Mouse (Mus musculus) kidney, postnatal 0 days (tissue): ENCODE data around the gene Rbm15b. TPM values are rescaled to one million over a fixed set of nuclear protein-coding genes. Genes with fewer than 3 reads are reported as not detected.
A peak's percentile ranks its signal among the peaks of the same experiment; 100 is the strongest.

Source experiments
- ATAC-seq: fragments of 200-750 bp; cut with Nextera tagmentation; replicated peaks from 2 replicates; pipeline ENCODE4 v1.8.0; 2017; ENCODE audit warnings: low read depth, moderate number of reproducible peaks, moderate TSS enrichment, moderate library complexity; ENCODE audit not compliant: low FRiP score
- DNase-seq: peaks from one replicate; pipeline ENCODE4 v3.0.0-alpha.2; 2016; ENCODE audit warnings: low spot score
- H3K27ac ChIP-seq: fragments of 300-500 bp; sonication (generic); 2 replicates; pipeline ENCODE4 v1.5.1; 2014; ENCODE audit warnings: mild to moderate bottlenecking
- H3K27me3 ChIP-seq: fragments of 300-500 bp; sonication (generic); 2 replicates; pipeline ENCODE4 v1.6.1; 2014; ENCODE audit warnings: low read length, mixed read lengths; ENCODE audit not compliant: insufficient read depth
- H3K36me3 ChIP-seq: fragments of 300-500 bp; sonication (generic); 2 replicates; pipeline ENCODE4 v1.6.1; 2014; ENCODE audit warnings: low read length, mixed read lengths; ENCODE audit not compliant: insufficient read depth
- H3K4me1 ChIP-seq: fragments of 300-500 bp; sonication (generic); replicated peaks from 2 replicates; pipeline ENCODE4 v1.6.1; 2014; ENCODE audit warnings: antibody characterized with exemption, low read length, mixed read lengths; ENCODE audit not compliant: insufficient read depth
- H3K4me2 ChIP-seq: fragments of 300-500 bp; sonication (generic); 2 replicates; pipeline ENCODE4 v1.6.1; 2014; ENCODE audit warnings: mild to moderate bottlenecking, low read length, moderate library complexity, mixed read lengths
- H3K4me3 ChIP-seq: fragments of 300-500 bp; sonication (generic); replicated peaks from 2 replicates; pipeline ENCODE4 v1.5.1; 2014; ENCODE audit warnings: low read depth, low read length
- H3K9ac ChIP-seq: fragments of 300-500 bp; sonication (generic); 2 replicates; pipeline ENCODE4 v1.6.1; 2014; ENCODE audit warnings: low read depth, low read length
- H3K9me3 ChIP-seq: fragments of 300-500 bp; sonication (generic); replicated peaks from 2 replicates; pipeline ENCODE4 v1.6.1; 2016; ENCODE audit warnings: low read length, inconsistent platforms, mixed read lengths
- CTCF ChIP-seq: IDR thresholded peaks from 2 replicates; pipeline ENCODE4 v1.5.1; 2016; ENCODE audit warnings: antibody characterized with exemption, low read depth, mild to moderate bottlenecking, moderate library complexity
- WGBS: fragments of 180-500 bp; shearing (Covaris S2); extraction: QIAGEN DNeasy Blood & Tissue Kit; methylation state at CpG from one replicate; pipeline ENCODE4 v1.1.7; 2014; 5-methylcytosine and 5-hydroxymethylcytosine counted together
- polyA plus RNA-seq: library from polyadenylated mRNA; unstranded; fragments of >200 nt; fragmentation: Nextera tagmentation; extraction: Ambion mirVana; gene quantifications from 2 replicates; pipeline ENCODE4 v1.2.1, GENCODE M21; 2015

Rbm15b gene
- polyA plus RNA-seq, 1 experiment from 2014 or later, result 8.4 TPM

DNA sequence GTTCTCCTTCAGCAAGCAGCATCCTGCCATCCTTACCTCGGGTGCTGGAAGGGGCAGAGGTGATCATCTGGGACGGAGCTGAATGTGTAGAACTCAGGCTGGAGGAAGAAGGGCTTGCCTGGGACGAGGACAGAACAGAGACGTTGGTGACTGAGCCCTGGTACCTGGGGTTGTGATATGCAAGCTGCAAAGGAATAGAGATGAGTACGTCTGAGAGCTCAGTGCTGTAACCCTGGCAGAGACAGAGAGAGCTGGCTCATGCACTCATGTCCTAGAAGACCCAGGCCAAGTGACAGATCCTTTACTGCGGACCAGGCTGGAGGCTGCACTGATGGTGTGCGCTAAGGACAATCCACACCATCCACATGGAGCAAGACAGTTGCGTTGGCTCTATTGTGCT lies 19.4 kb upstream of the Rbm15b start:
- no peak for TF ChIP-seq CTCF
- 88% methylated on average over 8 of the region's 8 CpGs for WGBS
- H3K4me3 ChIP-seq, result no peak overlapping the region
- H3K9ac ChIP-seq, result no peak overlapping the region
- no peaks in the 10 kb centered on the region for H3K36me3 ChIP-seq
- ATAC-seq, result no peak
- DNase-seq, result no peak
- H3K4me2 ChIP-seq, result no peak overlapping the region
- H3K4me1 ChIP-seq, result no peaks in the 10 kb centered on the region
- no peaks in the 10 kb centered on the region for H3K9me3 ChIP-seq
- no peaks in the 10 kb centered on the region for H3K27me3 ChIP-seq
- no peak overlapping the region for H3K27ac ChIP-seq

DNA sequence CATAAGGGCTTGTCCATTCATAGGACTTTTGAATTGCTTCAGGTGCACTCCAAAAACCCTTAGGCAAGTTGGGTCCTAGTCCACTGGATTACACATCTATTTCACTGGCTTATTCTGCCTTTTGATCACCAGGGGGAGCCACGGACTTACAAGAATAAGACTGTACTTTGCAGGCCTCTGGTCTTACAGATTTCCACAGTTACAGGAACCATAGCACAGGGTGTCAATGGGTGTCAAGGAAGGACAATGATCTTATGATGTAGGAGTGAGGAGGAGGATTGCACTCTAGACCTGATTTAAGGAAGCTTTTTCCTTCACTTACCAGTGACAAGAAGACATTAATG lies 16.5 kb upstream of the Rbm15b start:
- H3K4me1 ChIP-seq, result no peaks in the 10 kb centered on the region
- H3K4me2 ChIP-seq, result no peak overlapping the region
- WGBS, result 15% methylated on average over 1 of the region's 1 CpGs
- no peaks in the 10 kb centered on the region for H3K27me3 ChIP-seq
- no peak overlapping the region for H3K4me3 ChIP-seq
- TF ChIP-seq CTCF, result peak; percentile 82
- no peak overlapping the region for H3K27ac ChIP-seq
- no peak overlapping the region for H3K9ac ChIP-seq
- 0 out of 2 replicates have a peak, but pooled peaks have one; percentile 17 for ATAC-seq
- no peaks in the 10 kb centered on the region for H3K36me3 ChIP-seq
- no peaks in the 10 kb centered on the region for H3K9me3 ChIP-seq
- peak; percentile 78 for DNase-seq

DNA sequence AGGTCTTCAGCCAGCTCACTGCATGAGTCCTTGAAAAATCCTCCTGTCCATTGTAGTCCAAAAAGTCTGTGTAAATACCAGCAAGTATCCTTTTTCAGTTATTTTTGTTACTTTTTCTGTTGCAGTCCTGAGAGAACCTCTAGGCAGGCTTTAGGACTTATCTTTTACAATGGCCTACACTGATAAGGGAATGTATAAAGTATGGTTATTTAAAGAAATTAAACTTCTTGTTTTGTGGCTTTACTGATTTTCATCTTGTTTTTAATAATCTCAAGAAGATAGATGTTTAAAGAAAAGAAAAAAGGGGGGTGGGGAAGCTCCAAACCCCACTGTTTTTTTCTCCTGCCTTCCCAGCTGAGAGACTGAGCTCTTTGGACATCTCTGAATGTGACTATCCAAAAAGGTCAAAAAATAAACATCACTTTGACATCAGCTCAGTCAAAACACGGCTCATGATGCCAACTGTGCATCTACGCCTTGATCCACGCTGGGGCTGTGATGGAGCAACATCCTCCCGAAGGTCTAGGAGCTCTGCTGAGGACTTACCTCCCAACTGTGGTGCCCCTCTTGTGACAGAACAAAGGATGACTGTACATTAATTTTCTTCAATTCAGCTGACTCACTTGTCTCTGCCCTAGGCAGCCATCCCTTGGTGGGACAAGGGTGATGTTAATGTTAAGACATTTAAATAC lies 16.0 kb upstream of the Rbm15b start:
- no peak overlapping the region for H3K4me2 ChIP-seq
- DNase-seq (no peak), ATAC-seq (no peak)
- H3K9me3 ChIP-seq, result no peaks in the 10 kb centered on the region
- no peak overlapping the region for H3K4me3 ChIP-seq
- no peak for TF ChIP-seq CTCF
- H3K27me3 ChIP-seq, result no peaks in the 10 kb centered on the region
- H3K36me3 ChIP-seq, result no peaks in the 10 kb centered on the region
- H3K4me1 ChIP-seq, result no peaks in the 10 kb centered on the region
- 88% methylated on average over 4 of the region's 4 CpGs for WGBS
- no peak overlapping the region for H3K27ac ChIP-seq
- H3K9ac ChIP-seq, result no peak overlapping the region

DNA sequence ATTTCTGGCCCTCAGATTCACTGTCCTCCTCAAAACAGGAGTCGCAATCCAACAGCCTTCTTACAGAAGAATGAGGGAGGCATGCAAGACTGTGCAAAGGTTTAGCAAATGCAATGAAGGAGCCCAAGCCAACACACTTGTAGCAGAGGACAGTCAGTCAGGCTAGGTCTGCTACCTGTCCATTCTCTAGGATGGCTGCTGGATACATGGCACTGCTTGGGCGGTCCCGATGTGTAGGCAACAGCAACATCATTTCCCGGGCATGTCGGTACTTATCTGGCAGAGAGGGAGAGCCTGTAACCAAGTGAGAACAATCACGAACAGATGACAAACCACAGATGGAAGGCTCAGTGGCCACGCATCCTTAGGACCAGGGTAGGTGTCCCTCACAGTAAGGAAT lies 14.4 kb upstream of the Rbm15b start:
- H3K4me1 ChIP-seq, result no peaks in the 10 kb centered on the region
- ATAC-seq (no peak), DNase-seq (no peak)
- no peak overlapping the region for H3K9ac ChIP-seq
- WGBS, result 88% methylated on average over 7 of the region's 7 CpGs
- no peaks in the 10 kb centered on the region for H3K9me3 ChIP-seq
- H3K36me3 ChIP-seq, result no peaks in the 10 kb centered on the region
- H3K4me3 ChIP-seq, result no peak overlapping the region
- TF ChIP-seq CTCF, result no peak
- H3K27me3 ChIP-seq, result no peaks in the 10 kb centered on the region
- no peak overlapping the region for H3K4me2 ChIP-seq
- H3K27ac ChIP-seq, result no peak overlapping the region

DNA sequence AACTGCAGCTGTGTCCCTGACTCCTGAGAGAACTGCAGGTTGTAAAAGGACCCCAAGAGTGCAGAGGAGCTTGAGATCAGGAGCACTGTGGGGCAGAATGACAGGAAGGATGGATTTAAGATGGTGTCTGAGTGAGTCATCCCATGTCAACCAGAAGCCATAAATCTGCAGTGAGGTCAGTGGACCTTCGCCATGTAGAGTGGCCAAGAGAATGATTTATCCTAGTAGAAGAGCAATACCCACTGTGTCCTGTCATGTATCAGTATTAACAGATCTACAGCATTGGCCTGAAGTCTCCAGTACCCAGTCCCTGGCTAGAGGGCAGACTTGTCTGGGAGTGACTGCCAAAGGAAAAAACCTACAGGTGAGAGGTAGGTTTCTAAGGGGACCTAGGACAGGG lies 11.7 kb upstream of the Rbm15b start:
- H3K4me3 ChIP-seq, result no peak overlapping the region
- DNase-seq, result no peak
- ATAC-seq, result no peak
- WGBS, result 38% methylated on average over 1 of the region's 1 CpGs
- no peaks in the 10 kb centered on the region for H3K27me3 ChIP-seq
- H3K9me3 ChIP-seq, result no peaks in the 10 kb centered on the region
- no peak overlapping the region for H3K9ac ChIP-seq
- H3K4me2 ChIP-seq, result no peak overlapping the region
- no peaks in the 10 kb centered on the region for H3K4me1 ChIP-seq
- H3K36me3 ChIP-seq, result no peaks in the 10 kb centered on the region
- no peak for TF ChIP-seq CTCF
- H3K27ac ChIP-seq, result no peak overlapping the region

DNA sequence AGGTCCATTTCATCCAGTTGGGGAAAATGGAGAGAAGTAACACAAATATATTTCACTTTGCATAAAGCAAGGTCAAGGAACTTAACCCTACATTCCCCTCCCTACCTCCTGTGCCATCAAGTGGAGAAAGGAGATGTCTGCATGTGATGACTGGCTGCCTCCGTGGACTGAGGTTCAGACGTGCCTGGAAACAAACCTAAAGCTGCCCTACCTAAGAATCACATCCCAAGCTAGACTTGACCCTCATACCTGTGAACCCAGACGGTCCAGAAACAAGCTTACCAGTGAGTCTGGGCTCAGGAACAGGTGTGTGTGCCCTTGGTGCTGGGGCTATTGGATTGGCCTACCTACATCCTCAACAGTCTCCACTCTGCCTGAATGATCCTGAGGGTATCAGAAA lies 6.1 kb upstream of the Rbm15b start:
- 42% methylated on average over 3 of the region's 3 CpGs for WGBS
- Histone ChIP-seq H3K9me3 (no peaks in the 10 kb centered on the region), H3K4me3 (no peak overlapping the region), H3K36me3 (peaks cover 18% of the 10 kb centered on the region; the same call in 1 of the 2 replicates), H3K4me2 (no peak overlapping the region; the same call in 1 of the 2 replicates), H3K4me1 (peaks cover 13% of the 10 kb centered on the region), H3K9ac (no peak overlapping the region), H3K27ac (no peak overlapping the region), H3K27me3 (no peaks in the 10 kb centered on the region)
- no peak for ATAC-seq
- no peak for TF ChIP-seq CTCF
- no peak for DNase-seq

DNA sequence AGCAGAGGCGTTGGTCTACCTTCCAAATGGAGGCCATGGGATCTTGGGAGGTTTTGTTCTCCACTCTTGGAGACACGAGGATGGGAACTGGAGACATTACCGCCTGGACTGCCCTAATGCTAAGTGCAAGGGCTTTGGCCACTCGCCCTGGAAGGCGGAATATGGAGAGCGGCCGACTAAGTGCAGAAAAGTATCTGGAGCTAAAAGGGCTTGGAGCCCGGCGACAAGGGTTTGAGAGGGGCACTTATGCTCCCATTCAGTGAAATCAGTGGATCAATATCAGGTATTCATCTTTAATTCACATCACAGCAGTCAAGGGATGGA lies 5.3 kb upstream of the Rbm15b start:
- WGBS, result under 1% methylated on average over 9 of the region's 9 CpGs

More for the DNA sequence above, 5.3 kb upstream of the Rbm15b start:
- no peak for TF ChIP-seq CTCF
- H3K9ac ChIP-seq, result peak overlapping the region; percentile 64
- peak overlapping the region; percentile 88 for H3K27ac ChIP-seq
- H3K4me2 ChIP-seq, result peak overlapping the region; percentile 77
- DNase-seq (no peak), ATAC-seq (no peak)
- peaks cover 22% of the 10 kb centered on the region; the same call in 1 of the 2 replicates for H3K36me3 ChIP-seq
- H3K27me3 ChIP-seq, result no peaks in the 10 kb centered on the region
- H3K9me3 ChIP-seq, result no peaks in the 10 kb centered on the region
- H3K4me1 ChIP-seq, result peaks cover 13% of the 10 kb centered on the region
- peak overlapping the region; percentile 62 for H3K4me3 ChIP-seq
